Mouse (Mus musculus) G1E (cell line): ENCODE measurements at regions not wholly inside any gene's neighbourhood (a gene's known extent, or its start where the extent isn't known, plus 50 kb on each side); places are given as distances from the start of the nearest gene placed in this dataset.

Experiments used
- ATAC-seq: 2 replicates; pipeline ENCODE4 v1.8.0; 2016; ENCODE audit warnings: mild to moderate bottlenecking; ENCODE audit not compliant: insufficient number of reproducible peaks, poor library complexity, low FRiP score, severe bottlenecking; ENCODE audit errors: extremely low read depth
- DNase-seq: peaks from one replicate; pipeline ENCODE4 v3.0.0; 2012; ENCODE audit warnings: low spot score
- H3K27me3 ChIP-seq: 2 replicates; pipeline ENCODE4 v1.6.1; 2012; ENCODE audit warnings: mild to moderate bottlenecking, low read length, inconsistent platforms; ENCODE audit not compliant: insufficient read depth
- H3K36me3 ChIP-seq: replicated peaks from 2 replicates; pipeline ENCODE3; 2012; ENCODE audit warnings: mild to moderate bottlenecking, inconsistent platforms
- H3K4me1 ChIP-seq: 2 replicates; pipeline ENCODE4 v1.6.1; 2012; ENCODE audit warnings: low read depth, low read length, inconsistent platforms, mixed read lengths; ENCODE audit not compliant: insufficient read depth
- H3K4me3 ChIP-seq: 2 replicates; pipeline ENCODE4 v1.5.1; 2012; ENCODE audit warnings: low read depth, mild to moderate bottlenecking, inconsistent platforms, low read length, moderate library complexity, mixed read lengths
- H3K9me3 ChIP-seq: replicated peaks from 2 replicates; pipeline ENCODE4 v1.6.1; 2012; ENCODE audit warnings: inconsistent platforms
- CTCF ChIP-seq: IDR thresholded peaks from 2 replicates; pipeline ENCODE4 v1.5.1; 2012; ENCODE audit warnings: low read depth, low read length, inconsistent platforms, mixed read lengths
- GATA1 ChIP-seq: IDR thresholded peaks from 2 replicates; pipeline ENCODE4 v1.6.1; 2012; ENCODE audit warnings: borderline replicate concordance, low read length, inconsistent platforms, mixed read lengths
- GATA2 ChIP-seq: IDR thresholded peaks from 2 replicates; pipeline ENCODE4 v1.6.1; 2012; ENCODE audit warnings: low read depth, low read length, inconsistent platforms, borderline replicate concordance
- POLR2AphosphoS5 ChIP-seq: IDR thresholded peaks from 2 replicates; pipeline ENCODE4 v1.6.1; 2012; ENCODE audit warnings: low read depth, low read length, inconsistent platforms; ENCODE audit not compliant: insufficient replicate concordance
- TAL1 ChIP-seq: conservative IDR thresholded peaks from 2 replicates; pipeline ENCODE4 v1.6.1; 2012; ENCODE audit warnings: low read depth, low read length, inconsistent platforms, mixed read lengths

DNA sequence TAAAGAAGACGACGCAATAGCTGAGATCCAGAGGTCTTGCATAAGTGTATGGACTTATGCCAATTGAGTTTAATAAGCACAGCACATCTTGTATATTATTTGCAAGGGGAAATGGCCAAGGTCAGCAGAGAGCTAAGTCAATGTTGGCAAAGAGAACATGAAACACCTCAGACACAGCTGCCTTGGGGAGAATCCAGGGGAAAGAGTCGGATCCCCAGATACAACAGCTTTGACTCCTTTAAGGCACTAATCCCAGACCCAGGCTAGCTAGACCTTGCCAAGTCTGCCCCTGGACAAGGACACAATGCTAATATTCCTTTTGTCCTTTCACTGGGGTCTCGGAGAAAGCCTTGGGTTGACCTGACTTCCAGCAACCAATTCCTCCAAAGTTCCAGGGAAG is 438.2 kb upstream of the Kazn start:
- Histone ChIP-seq H3K4me3 (no peak overlapping the region), H3K9me3 (peaks cover 63% of the 10 kb centered on the region), H3K27me3 (no peaks in the 10 kb centered on the region), H3K4me1 (no peaks in the 10 kb centered on the region), H3K36me3 (no peaks in the 10 kb centered on the region)
- no peak for ATAC-seq
- DNase-seq, result no peak
- TF ChIP-seq CTCF (no peak), POLR2AphosphoS5 (no peak), GATA1 (no peak), GATA2 (no peak), TAL1 (no peak)

DNA sequence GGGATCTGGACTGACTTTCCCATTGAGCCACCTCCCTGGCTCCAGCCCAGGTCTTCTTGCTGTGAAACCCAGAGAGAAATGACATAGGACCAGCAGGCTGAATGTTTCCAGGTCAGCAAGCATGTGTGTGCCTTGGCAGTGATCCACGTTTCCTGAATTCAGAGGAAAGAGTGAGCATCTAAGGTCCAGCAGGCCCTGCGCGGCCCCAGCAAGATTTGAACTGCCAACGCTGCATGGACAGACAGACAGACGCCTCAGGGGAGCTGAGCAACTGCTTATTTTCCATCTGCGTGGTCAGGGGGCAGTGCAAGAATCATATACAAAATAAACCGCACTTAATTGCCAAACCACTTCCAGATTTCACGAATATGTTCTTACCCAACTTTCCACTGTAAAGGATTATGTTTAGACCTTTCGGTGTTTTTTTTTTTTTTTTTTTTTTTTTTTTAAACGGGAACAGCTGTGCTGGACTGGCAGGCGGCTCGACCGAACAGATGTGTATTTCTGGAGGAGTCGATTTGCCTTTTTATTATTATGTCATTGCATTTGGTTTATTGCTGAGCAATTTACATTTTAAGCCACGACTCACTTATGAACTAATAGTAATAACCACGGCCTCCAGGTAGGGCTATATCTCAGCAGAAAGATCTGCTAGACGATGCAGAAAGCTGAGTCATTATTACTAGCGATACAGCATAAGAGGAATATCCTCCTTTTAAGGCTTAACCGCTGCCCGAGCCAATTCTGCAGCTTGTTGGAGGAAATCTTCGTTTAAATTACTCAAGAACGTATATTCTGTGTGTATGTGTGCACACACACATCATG is 435.7 kb upstream of the Kazn start:
- Histone ChIP-seq H3K9me3 (peaks cover 68% of the 10 kb centered on the region), H3K27me3 (no peaks in the 10 kb centered on the region), H3K4me1 (no peaks in the 10 kb centered on the region), H3K4me3 (no peak overlapping the region), H3K36me3 (no peaks in the 10 kb centered on the region)
- no peak for ATAC-seq
- DNase-seq, result no peak
- TF ChIP-seq CTCF, result no peak
- TF ChIP-seq TAL1, result no peak
- TF ChIP-seq GATA2, result no peak
- TF ChIP-seq GATA1, result no peak
- no peak for TF ChIP-seq POLR2AphosphoS5

DNA sequence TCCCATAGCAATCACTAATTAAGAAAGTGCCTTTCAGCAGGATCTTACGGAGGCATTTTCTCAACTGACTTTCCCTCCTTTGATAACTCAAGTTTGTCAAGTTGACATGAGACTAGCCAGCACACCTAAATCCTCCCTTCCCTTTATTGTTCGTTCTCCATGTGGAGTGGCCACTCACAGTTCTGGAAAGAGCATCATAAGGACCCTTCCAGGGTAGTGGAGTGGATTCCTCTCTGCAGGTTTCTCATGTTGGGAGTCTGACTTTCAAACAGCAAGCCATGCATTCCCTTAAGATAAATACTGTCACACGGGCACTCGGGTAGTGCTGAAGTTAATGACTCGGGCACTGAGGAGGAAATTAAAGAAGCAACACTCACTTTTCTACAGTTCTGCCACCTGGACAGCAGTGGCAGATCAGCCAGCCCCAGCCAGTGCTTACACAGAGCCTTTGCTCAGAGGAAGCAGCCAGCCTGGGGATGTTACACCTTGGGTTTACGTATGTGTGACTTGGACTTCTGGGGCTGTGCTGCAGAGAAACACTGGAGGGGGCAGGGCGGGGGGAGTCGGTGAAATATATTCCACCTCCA is 432.8 kb upstream of the Kazn start:
- DNase-seq (no peak), ATAC-seq (no peak)
- H3K4me1 ChIP-seq, result no peaks in the 10 kb centered on the region
- no peaks in the 10 kb centered on the region for H3K27me3 ChIP-seq
- TF ChIP-seq POLR2AphosphoS5, result no peak
- no peak for TF ChIP-seq CTCF
- no peak for TF ChIP-seq GATA2
- no peak for TF ChIP-seq TAL1
- no peak for TF ChIP-seq GATA1
- no peak overlapping the region for H3K4me3 ChIP-seq
- H3K9me3 ChIP-seq, result peaks cover 66% of the 10 kb centered on the region
- H3K36me3 ChIP-seq, result no peaks in the 10 kb centered on the region

DNA sequence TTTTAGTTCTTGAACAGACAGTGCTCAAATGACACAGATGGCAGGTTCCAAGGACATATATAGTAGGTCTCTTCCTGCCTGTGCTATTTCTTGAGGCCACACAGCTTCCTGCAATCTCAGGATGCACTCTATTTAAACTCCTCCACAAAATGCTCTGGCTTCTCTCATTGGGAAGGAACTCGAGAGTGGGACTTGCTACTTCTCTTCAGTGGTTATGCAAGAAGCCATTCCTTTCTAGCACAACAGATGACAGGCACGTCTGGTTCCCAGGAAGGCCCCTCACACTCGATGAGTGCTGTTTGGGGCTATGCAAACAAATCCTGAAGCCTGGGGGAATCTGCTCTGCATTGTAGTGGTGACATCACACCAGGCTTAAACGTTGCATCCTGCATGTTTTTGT is 425.6 kb upstream of the Kazn start:
- Histone ChIP-seq H3K36me3 (no peaks in the 10 kb centered on the region), H3K4me1 (no peaks in the 10 kb centered on the region), H3K27me3 (no peaks in the 10 kb centered on the region), H3K4me3 (no peak overlapping the region), H3K9me3 (peaks cover 75% of the 10 kb centered on the region)
- TF ChIP-seq CTCF (no peak), TAL1 (no peak)
- ATAC-seq (no peak), DNase-seq (no peak)

DNA sequence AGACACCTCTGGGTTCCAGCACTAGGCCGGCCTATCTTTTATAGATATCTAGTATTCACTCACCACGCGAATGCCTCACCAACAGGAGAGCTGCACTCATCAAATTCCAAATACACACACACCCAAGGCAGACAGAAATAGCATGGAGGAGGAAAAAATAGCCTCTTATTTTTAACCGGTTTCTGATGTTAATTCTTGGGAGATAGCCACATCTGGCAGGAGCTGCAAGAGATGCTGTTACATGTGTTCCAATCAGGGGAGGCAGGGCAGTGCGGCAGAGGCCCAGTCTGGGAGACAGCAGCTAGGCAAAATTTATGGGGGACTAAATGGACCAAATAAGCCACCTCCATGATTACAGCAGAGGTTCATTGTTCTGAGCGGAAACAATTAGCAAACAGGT is 419.0 kb upstream of the Kazn start:
- no peak for DNase-seq
- no peak for ATAC-seq
- Histone ChIP-seq H3K4me3 (no peak overlapping the region), H3K4me1 (no peaks in the 10 kb centered on the region), H3K9me3 (peaks cover 68% of the 10 kb centered on the region), H3K27me3 (no peaks in the 10 kb centered on the region), H3K36me3 (no peaks in the 10 kb centered on the region)
- TF ChIP-seq GATA2 (no peak), GATA1 (no peak), POLR2AphosphoS5 (no peak), CTCF (no peak), TAL1 (no peak)

DNA sequence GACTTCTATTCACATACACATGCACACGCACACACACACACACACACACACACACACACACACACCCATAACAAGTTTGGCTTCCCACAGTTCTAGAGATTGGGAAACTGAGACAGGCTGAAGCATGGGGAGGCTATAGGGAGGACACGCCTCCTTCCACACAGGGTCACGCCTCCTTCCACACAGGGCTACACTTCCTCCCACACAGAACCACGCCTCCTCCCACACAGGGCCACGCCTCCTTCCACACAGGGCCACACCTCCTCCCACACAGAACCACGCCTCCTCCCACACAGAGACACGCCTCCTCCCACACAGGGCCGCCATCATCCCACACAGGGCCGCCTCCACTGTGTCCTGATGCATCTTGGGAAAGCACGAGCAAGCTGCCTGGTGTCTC is 401.9 kb upstream of the Kazn start:
- no peaks in the 10 kb centered on the region for H3K4me1 ChIP-seq
- H3K4me3 ChIP-seq, result peak overlapping the region; percentile 38; the same call in 1 of the 2 replicates
- TF ChIP-seq TAL1, result no peak
- no peak for TF ChIP-seq GATA1
- TF ChIP-seq CTCF, result no peak
- no peak for TF ChIP-seq GATA2
- TF ChIP-seq POLR2AphosphoS5, result no peak
- H3K27me3 ChIP-seq, result no peaks in the 10 kb centered on the region
- DNase-seq (no peak), ATAC-seq (no peak)
- H3K36me3 ChIP-seq, result no peaks in the 10 kb centered on the region
- peaks cover 91% of the 10 kb centered on the region for H3K9me3 ChIP-seq

DNA sequence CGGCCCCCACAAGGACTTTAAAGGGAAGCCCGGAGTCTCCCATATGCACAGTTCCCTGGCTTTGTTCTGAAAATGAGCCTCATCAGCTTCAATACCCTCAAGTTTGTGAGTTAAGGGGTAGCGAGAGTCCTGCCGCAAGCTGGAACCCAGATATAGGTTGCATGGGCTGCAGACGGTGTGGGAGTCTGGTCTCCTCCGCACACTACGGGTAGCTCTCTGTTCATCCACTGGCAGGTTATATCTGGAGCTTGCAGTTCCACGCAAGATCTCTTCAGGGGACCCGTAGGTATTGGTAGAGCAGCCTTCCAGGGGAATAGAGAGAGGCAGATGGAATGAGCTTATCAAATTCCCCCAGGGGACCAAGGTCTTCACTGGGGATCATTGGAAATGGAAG is 400.1 kb upstream of the Kazn start:
- Histone ChIP-seq H3K4me3 (no peak overlapping the region), H3K4me1 (no peaks in the 10 kb centered on the region), H3K9me3 (peaks cover 95% of the 10 kb centered on the region)

More for the DNA sequence above, 400.1 kb upstream of the Kazn start:
- DNase-seq, result no peak
- no peaks in the 10 kb centered on the region for H3K36me3 ChIP-seq
- no peak for ATAC-seq
- H3K27me3 ChIP-seq, result no peaks in the 10 kb centered on the region
- TF ChIP-seq GATA2, result no peak
- no peak for TF ChIP-seq GATA1
- no peak for TF ChIP-seq POLR2AphosphoS5
- TF ChIP-seq CTCF, result no peak
- no peak for TF ChIP-seq TAL1
